Mouse (Mus musculus): ENCODE results near the gene Mpped2. TPM values are rescaled to one million over a fixed set of nuclear protein-coding genes. Genes with fewer than 3 reads are reported as not detected.

Mpped2 gene
- polyA plus RNA-seq, 1 experiment = not detected

GRCm38 (mm10) chr2:106856361-106856961 lies 163.4 kb downstream of the Mpped2 start:
- WGBS = 77% methylated on average over 9 of the region's 9 CpGs
- peaks cover 20% of the 10 kb centered on the region for H3K4me1 ChIP-seq (ENCODE audit: control insufficient read depth, insufficient read depth, low read length)
- TF ChIP-seq POLR2A (IDR thresholded peaks at IDR 0.05; ENCODE audit: insufficient read depth, low read depth, low read length) (no peak), CTCF (IDR thresholded peaks at IDR 0.05; ENCODE audit: insufficient read depth, low read depth, low read length) (no peak)
- no peak overlapping the region for H3K4me3 ChIP-seq (ENCODE audit: insufficient read depth, low read depth, low read length)
- H3K27ac ChIP-seq (ENCODE audit: insufficient read depth, low read depth, low read length) = no peak overlapping the region

GRCm38 (mm10) chr2:106857258-106857657 lies 164.2 kb downstream of the Mpped2 start:
- H3K27ac ChIP-seq (ENCODE audit: insufficient read depth, low read depth, low read length) = no peak overlapping the region

GRCm38 (mm10) chr2:106857711-106858110 lies 164.6 kb downstream of the Mpped2 start:
- TF ChIP-seq POLR2A (IDR thresholded peaks at IDR 0.05; ENCODE audit: insufficient read depth, low read depth, low read length) (no peak), CTCF (IDR thresholded peaks at IDR 0.05; ENCODE audit: insufficient read depth, low read depth, low read length) (no peak)
- Histone ChIP-seq H3K4me3 (ENCODE audit: insufficient read depth, low read depth, low read length) (no peak overlapping the region), H3K27ac (ENCODE audit: insufficient read depth, low read depth, low read length) (no peak overlapping the region), H3K4me1 (ENCODE audit: control insufficient read depth, insufficient read depth, low read length) (peaks cover 22% of the 10 kb centered on the region)
- 81% methylated on average over 4 of the region's 4 CpGs for WGBS

More at GRCm38 (mm10) chr2:106857258-106857657, 164.2 kb downstream of the Mpped2 start:
- Histone ChIP-seq H3K4me1 (ENCODE audit: control insufficient read depth, insufficient read depth, low read length) (peaks cover 20% of the 10 kb centered on the region), H3K4me3 (ENCODE audit: insufficient read depth, low read depth, low read length) (no peak overlapping the region)
- no peak for TF ChIP-seq POLR2A (IDR thresholded peaks at IDR 0.05; ENCODE audit: insufficient read depth, low read depth, low read length)
- WGBS = 59% methylated on average over 4 of the region's 4 CpGs

- no peak for TF ChIP-seq CTCF (IDR thresholded peaks at IDR 0.05; ENCODE audit: insufficient read depth, low read depth, low read length)
- TF ChIP-seq POLR2A (IDR thresholded peaks at IDR 0.05; ENCODE audit: insufficient read depth, low read depth, low read length) = no peak
- Histone ChIP-seq H3K27ac (ENCODE audit: insufficient read depth, low read depth, low read length) (no peak overlapping the region), H3K4me1 (ENCODE audit: control insufficient read depth, insufficient read depth, low read length) (peaks cover 15% of the 10 kb centered on the region), H3K4me3 (ENCODE audit: insufficient read depth, low read depth, low read length) (no peak overlapping the region)
- 69% methylated on average over 21 of the region's 21 CpGs for WGBS
Measured at GRCm38 (mm10) chr2:106860856-106861679, 168.0 kb downstream of the Mpped2 start.

GRCm38 (mm10) chr2:106863050-106863653 lies 170.1 kb downstream of the Mpped2 start:
- 40% methylated on average over 11 of the region's 11 CpGs for WGBS
- TF ChIP-seq POLR2A (IDR thresholded peaks at IDR 0.05; ENCODE audit: insufficient read depth, low read depth, low read length) (no peak), CTCF (IDR thresholded peaks at IDR 0.05; ENCODE audit: insufficient read depth, low read depth, low read length) (no peak)
- peaks cover 8% of the 10 kb centered on the region for H3K4me1 ChIP-seq (ENCODE audit: control insufficient read depth, insufficient read depth, low read length)

GRCm38 (mm10) chr2:106865148-106865786 lies 172.2 kb downstream of the Mpped2 start:
- WGBS = 80% methylated on average over 7 of the region's 7 CpGs
- Histone ChIP-seq H3K4me3 (ENCODE audit: insufficient read depth, low read depth, low read length) (no peak overlapping the region), H3K27ac (ENCODE audit: insufficient read depth, low read depth, low read length) (no peak overlapping the region), H3K4me1 (ENCODE audit: control insufficient read depth, insufficient read depth, low read length) (peaks cover 8% of the 10 kb centered on the region)
- TF ChIP-seq CTCF (IDR thresholded peaks at IDR 0.05; ENCODE audit: insufficient read depth, low read depth, low read length) (no peak), POLR2A (IDR thresholded peaks at IDR 0.05; ENCODE audit: insufficient read depth, low read depth, low read length) (no peak)

More at GRCm38 (mm10) chr2:106863050-106863653, 170.1 kb downstream of the Mpped2 start:
- no peak overlapping the region for H3K4me3 ChIP-seq (ENCODE audit: insufficient read depth, low read depth, low read length)
- no peak overlapping the region for H3K27ac ChIP-seq (ENCODE audit: insufficient read depth, low read depth, low read length)

GRCm38 (mm10) chr2:106866303-106866702 lies 173.2 kb downstream of the Mpped2 start:
- Histone ChIP-seq H3K4me1 (ENCODE audit: control insufficient read depth, insufficient read depth, low read length) (peaks cover 8% of the 10 kb centered on the region), H3K4me3 (ENCODE audit: insufficient read depth, low read depth, low read length) (no peak overlapping the region), H3K27ac (ENCODE audit: insufficient read depth, low read depth, low read length) (no peak overlapping the region)
- 78% methylated on average over 5 of the region's 5 CpGs for WGBS
- TF ChIP-seq POLR2A (IDR thresholded peaks at IDR 0.05; ENCODE audit: insufficient read depth, low read depth, low read length) (no peak), CTCF (IDR thresholded peaks at IDR 0.05; ENCODE audit: insufficient read depth, low read depth, low read length) (no peak)

GRCm38 (mm10) chr2:106870886-106871285 lies 177.8 kb downstream of the Mpped2 start:
- 90% methylated on average over 2 of the region's 2 CpGs for WGBS
- no peak for TF ChIP-seq CTCF (IDR thresholded peaks at IDR 0.05; ENCODE audit: insufficient read depth, low read depth, low read length)
- TF ChIP-seq POLR2A (IDR thresholded peaks at IDR 0.05; ENCODE audit: insufficient read depth, low read depth, low read length) = no peak
- H3K4me3 ChIP-seq (ENCODE audit: insufficient read depth, low read depth, low read length) = no peak overlapping the region
- no peak overlapping the region for H3K27ac ChIP-seq (ENCODE audit: insufficient read depth, low read depth, low read length)
- H3K4me1 ChIP-seq (ENCODE audit: control insufficient read depth, insufficient read depth, low read length) = 0 out of 2 replicates have a peak, but pooled peaks cover 2% of the 10 kb centered on the region
